In genomic region chr4:63993462-63994113, GRCm38 (mm10) we compare ENCODE assay signal across 14 mouse cellular contexts. TPM values are rescaled to one million over a fixed set of nuclear protein-coding genes. Genes with fewer than 3 reads are reported as not detected.
DNase-seq lines count a peak whose midpoint lies in the region; ATAC-seq lines count a peak whose summit lies in the region.
"Had no signal": no experiment of that assay in that cellular context is flagged by ENCODE, and none has a peak within 500 bp of the region (broad histone marks: within the 10 kb centered on the region; RNA-seq: fewer than 3 reads in every experiment).

No protein-coding gene starts in this region.

- H3K27ac ChIP-seq in hindbrain, embryonic 13.5 days: no peak overlapping the region
- no peak overlapping the region for H3K27ac ChIP-seq in hindbrain, embryonic 14.5 days
- H3K27ac ChIP-seq in midbrain, embryonic 13.5 days: no peak overlapping the region; the same call in 1 of the 2 replicates
- H3K27ac ChIP-seq: heart, embryonic 10.5 days; limb, embryonic 12.5 days; neural tube, embryonic 15.5 days had no signal

- no peak for DNase-seq in cerebellum, postnatal 25 days
- no peak for DNase-seq in hindbrain, embryonic 14.5 days (ENCODE audit: low spot score)
- peak; percentile 48 for DNase-seq in NIH3T3 (ENCODE audit: low read depth)
- DNase-seq in c-Kit-positive CD71-positive TER-119-positive erythroid progenitor cells, embryonic 14.5 days (ENCODE audit: low spot score): no peak
- no peak for DNase-seq in frontal cortex, postnatal 14 days (ENCODE audit: low spot score in 2 of 2)
- DNase-seq: B cell, adult 2 months; right cerebral cortex, postnatal 25 days; thymus, postnatal 14 days had no signal

- no peak overlapping the region for H3K9ac ChIP-seq in hindbrain, embryonic 13.5 days
- H3K9ac ChIP-seq in hindbrain, embryonic 14.5 days: no peak overlapping the region
- H3K9ac ChIP-seq in midbrain, embryonic 13.5 days (replicated peaks): no peak overlapping the region
- H3K9ac ChIP-seq: limb, embryonic 12.5 days; neural tube, embryonic 15.5 days had no signal

- no peaks in the 10 kb centered on the region for H3K9me3 ChIP-seq in hindbrain, embryonic 13.5 days
- no peaks in the 10 kb centered on the region for H3K9me3 ChIP-seq in hindbrain, embryonic 14.5 days (ENCODE audit: control insufficient read depth, low read length)
- no peaks in the 10 kb centered on the region for H3K9me3 ChIP-seq in midbrain, embryonic 13.5 days
- H3K9me3 ChIP-seq: heart, embryonic 10.5 days; limb, embryonic 12.5 days; neural tube, embryonic 15.5 days had no signal

- no peaks in the 10 kb centered on the region for H3K36me3 ChIP-seq in hindbrain, embryonic 13.5 days
- no peaks in the 10 kb centered on the region for H3K36me3 ChIP-seq in hindbrain, embryonic 14.5 days (replicated peaks; ENCODE audit: control insufficient read depth, insufficient read depth)
- H3K36me3 ChIP-seq in midbrain, embryonic 13.5 days: no peaks in the 10 kb centered on the region
- H3K36me3 ChIP-seq: heart, embryonic 10.5 days; neural tube, embryonic 15.5 days had no signal

- 46% methylated on average over 2 of the region's 2 CpGs for WGBS in hindbrain, embryonic 13.5 days
- 50% methylated on average over 2 of the region's 2 CpGs for WGBS in hindbrain, embryonic 14.5 days
- 64% methylated on average over 2 of the region's 2 CpGs for WGBS in midbrain, embryonic 13.5 days

- no peak overlapping the region for H3K4me2 ChIP-seq in hindbrain, embryonic 13.5 days
- H3K4me2 ChIP-seq in hindbrain, embryonic 14.5 days (replicated peaks): no peak overlapping the region
- no peak overlapping the region for H3K4me2 ChIP-seq in midbrain, embryonic 13.5 days (replicated peaks)
- H3K4me2 ChIP-seq: limb, embryonic 12.5 days; neural tube, embryonic 15.5 days had no signal

- H3K4me3 ChIP-seq in hindbrain, embryonic 13.5 days: no peak overlapping the region
- no peak overlapping the region for H3K4me3 ChIP-seq in hindbrain, embryonic 14.5 days (replicated peaks; ENCODE audit: low read length)
- no peak overlapping the region for H3K4me3 ChIP-seq in midbrain, embryonic 13.5 days (replicated peaks)
- H3K4me3 ChIP-seq: heart, embryonic 10.5 days; limb, embryonic 12.5 days; neural tube, embryonic 15.5 days had no signal

- H3K27me3 ChIP-seq in hindbrain, embryonic 13.5 days: no peaks in the 10 kb centered on the region
- no peaks in the 10 kb centered on the region for H3K27me3 ChIP-seq in hindbrain, embryonic 14.5 days (ENCODE audit: control insufficient read depth, insufficient read depth, low read length)
- no peaks in the 10 kb centered on the region for H3K27me3 ChIP-seq in midbrain, embryonic 13.5 days
- H3K27me3 ChIP-seq: limb, embryonic 12.5 days; neural tube, embryonic 15.5 days had no signal

- peaks cover 12% of the 10 kb centered on the region for H3K4me1 ChIP-seq in hindbrain, embryonic 13.5 days (replicated peaks)
- no peaks in the 10 kb centered on the region for H3K4me1 ChIP-seq in hindbrain, embryonic 14.5 days (replicated peaks; ENCODE audit: control insufficient read depth, insufficient read depth, low read length)
- 0 out of 2 replicates have a peak, but pooled peaks cover 7% of the 10 kb centered on the region for H3K4me1 ChIP-seq in midbrain, embryonic 13.5 days (replicated peaks)
- H3K4me1 ChIP-seq: limb, embryonic 12.5 days had no signal

- peak; percentile 74 for ATAC-seq in cerebellum, adult (ENCODE audit: insufficient number of reproducible peaks, low FRiP score, low TSS enrichment)
- ATAC-seq in hindbrain, embryonic 13.5 days (ENCODE audit: low FRiP score): peak; percentile 61
- no peak for ATAC-seq in hindbrain, embryonic 14.5 days (ENCODE audit: low FRiP score)
- ATAC-seq in midbrain, embryonic 13.5 days: 0 out of 2 replicates have a peak, but pooled peaks have one; percentile 53

RNA-seq across cellular contexts. Expression of gene Tnc, which starts 53.2 kb away (rescaled TPM):
- polyA plus RNA-seq in hindbrain, embryonic 13.5 days (2015; fragmentation: Nextera tagmentation; extraction: Ambion mirVana): 24.7 and 29.9 TPM in 2 replicates
- polyA plus RNA-seq in hindbrain, embryonic 14.5 days (2014; fragmentation: Nextera tagmentation; extraction: Ambion mirVana): 73.3 and 84.1 TPM in 2 replicates
- 12.9 and 14.6 TPM in 2 replicates for polyA plus RNA-seq in midbrain, embryonic 13.5 days (2015; fragmentation: Nextera tagmentation; extraction: Ambion mirVana)
